Mouse (Mus musculus) fibroblast of lung, adult 2 months (primary cell): ENCODE measurements around the gene Enox1.
A peak's percentile ranks its signal among the peaks of the same experiment; 100 is the strongest.

ENCODE experiments used
- DNase-seq: peaks from one replicate; pipeline ENCODE4 v3.0.0-alpha.2; 2011; ENCODE audit warnings: low read depth

Gene Enox1

GRCm38 (mm10) chr14:77195314-77196020 lies 38.9 kb downstream of the Enox1 start:
- no peak for DNase-seq

DNA sequence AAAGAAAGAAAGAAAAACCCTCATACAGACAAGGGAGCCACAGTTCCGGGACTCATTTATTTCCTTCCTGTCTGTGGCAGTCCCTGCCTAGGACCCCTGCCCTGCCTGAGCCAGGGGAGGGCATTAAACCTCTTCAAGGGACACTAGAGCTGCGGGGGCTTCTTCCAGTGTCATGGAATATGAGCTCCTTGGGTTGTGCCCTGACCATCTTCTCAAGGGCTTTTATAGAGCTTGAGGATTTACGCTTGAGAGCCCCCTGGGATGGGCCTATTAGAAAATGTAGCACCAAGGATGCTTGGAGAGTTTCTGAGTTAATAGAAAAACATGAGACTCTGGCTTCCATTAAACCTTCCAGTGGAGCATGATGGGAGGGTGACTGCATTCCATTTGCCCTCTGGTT lies 39.7 kb downstream of the Enox1 start:
- DNase-seq: no peak

GRCm38 (mm10) chr14:77197414-77197915 lies 40.9 kb downstream of the Enox1 start:
- DNase-seq: peak; percentile 7

GRCm38 (mm10) chr14:77210889-77211288 lies 54.3 kb downstream of the Enox1 start:
- DNase-seq: no peak

GRCm38 (mm10) chr14:77213210-77213609 lies 56.6 kb downstream of the Enox1 start:
- DNase-seq: no peak

DNA sequence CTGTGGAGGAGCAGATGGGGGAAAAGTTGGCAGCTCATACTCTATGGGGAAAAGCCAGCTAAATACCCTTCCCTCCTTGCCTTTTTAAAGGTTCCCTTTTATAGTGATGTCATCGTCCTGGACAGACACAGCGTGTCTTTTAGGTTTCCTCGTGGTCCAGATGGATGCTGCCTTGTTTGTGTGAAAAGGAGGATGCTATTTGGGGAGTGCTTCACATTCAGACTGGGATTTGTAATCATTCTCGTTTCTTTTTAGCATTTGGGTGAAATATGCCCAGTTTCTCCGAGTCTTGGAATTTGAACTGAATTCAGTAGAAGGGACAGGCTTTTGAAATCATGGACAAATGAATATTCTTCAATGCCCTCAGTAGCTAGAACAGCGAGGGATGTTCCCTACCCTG lies 58.3 kb downstream of the Enox1 start:
- DNase-seq: no peak

DNA sequence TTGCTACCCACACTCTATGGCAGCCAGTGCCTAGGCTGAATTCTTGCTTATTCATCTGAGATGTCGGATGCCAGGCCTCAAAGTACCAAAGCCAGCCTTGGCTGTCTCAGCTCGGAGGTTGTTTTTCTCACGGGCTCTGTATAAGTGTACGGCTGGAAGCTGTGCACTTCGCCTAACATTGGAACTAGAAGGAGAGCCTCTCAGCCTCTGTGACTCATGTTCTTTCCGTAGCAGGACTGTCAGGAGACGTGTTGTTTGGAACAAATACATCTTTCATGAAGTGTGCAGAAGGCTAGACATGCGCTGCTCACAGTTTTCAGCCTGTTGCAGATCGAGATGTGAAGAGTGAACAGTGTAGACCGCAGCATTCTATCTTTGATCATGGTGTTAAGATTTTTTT lies 68.8 kb downstream of the Enox1 start:
- DNase-seq: peak; percentile 22

DNA sequence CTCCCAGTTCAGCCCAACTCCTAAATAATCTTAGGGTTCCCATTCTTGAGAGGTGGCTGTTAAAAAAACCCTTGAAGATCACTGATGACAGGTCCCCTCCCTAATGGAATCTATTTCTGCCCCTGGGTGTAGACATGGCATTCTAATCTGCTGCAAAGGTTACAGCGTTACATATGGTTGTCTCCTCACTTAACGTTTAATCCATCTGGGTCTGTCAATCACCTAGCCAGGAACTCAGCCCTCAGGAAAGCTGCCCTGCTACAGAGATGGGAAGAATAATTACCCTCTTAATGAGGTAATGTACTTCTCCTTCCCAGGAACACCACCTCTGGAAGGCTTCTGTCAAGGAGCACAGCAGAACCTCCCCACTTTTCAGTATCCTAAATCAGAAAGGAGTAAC lies 82.2 kb downstream of the Enox1 start:
- no peak for DNase-seq

- no peak for DNase-seq
These were observed 82.8 kb downstream of the Enox1 start for GRCm38 (mm10) chr14:77239360-77239759.

- no peak for DNase-seq
These were observed 90.4 kb downstream of the Enox1 start for GRCm38 (mm10) chr14:77246977-77247376.

GRCm38 (mm10) chr14:77248426-77248825 lies 91.9 kb downstream of the Enox1 start:
- no peak for DNase-seq

DNA sequence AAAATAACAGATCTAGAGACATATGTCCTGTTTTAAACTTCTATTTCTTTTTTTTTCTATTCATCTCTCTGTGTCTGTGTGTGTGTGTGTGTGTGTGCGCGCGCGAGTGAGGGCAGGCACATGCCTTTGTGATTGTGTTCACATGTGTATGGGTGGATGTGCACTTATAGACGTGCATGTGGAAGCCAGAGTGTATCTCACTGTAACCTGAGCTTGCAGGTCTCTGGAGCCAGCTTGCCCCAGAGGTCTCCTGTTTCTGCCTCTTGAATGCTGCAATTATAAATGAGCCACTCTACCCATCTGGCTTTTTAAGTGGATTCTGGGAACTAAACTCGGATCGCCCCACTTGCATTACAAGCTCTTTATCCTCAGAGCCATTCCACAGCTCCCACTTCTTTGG lies 92.4 kb downstream of the Enox1 start:
- DNase-seq: no peak

GRCm38 (mm10) chr14:77250652-77251238 lies 94.2 kb downstream of the Enox1 start:
- no peak for DNase-seq

GRCm38 (mm10) chr14:77255201-77255600 lies 98.6 kb downstream of the Enox1 start:
- DNase-seq: no peak

DNA sequence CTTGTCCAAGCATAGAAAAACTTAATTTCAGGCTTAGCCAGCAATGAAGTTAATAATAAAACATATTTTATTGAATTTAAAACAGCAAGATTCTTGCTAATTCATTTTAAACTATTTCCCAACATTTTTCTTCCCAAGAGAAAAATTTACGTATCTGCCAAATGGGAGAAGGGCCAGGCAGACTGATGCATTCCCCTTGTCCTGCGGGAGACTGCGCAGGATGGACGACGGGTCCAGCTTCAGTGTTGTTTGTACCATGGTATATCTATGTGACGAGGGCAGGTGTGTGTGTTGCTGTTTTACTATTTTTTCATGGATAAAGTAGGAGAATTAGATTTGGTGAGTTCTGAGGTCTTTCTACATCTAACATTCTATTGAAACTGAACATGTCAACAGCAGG lies 99.1 kb downstream of the Enox1 start:
- no peak for DNase-seq

GRCm38 (mm10) chr14:77256943-77257342 lies 100.4 kb downstream of the Enox1 start:
- no peak for DNase-seq

- DNase-seq: no peak
These were observed 100.9 kb downstream of the Enox1 start for GRCm38 (mm10) chr14:77257461-77257860.

DNA sequence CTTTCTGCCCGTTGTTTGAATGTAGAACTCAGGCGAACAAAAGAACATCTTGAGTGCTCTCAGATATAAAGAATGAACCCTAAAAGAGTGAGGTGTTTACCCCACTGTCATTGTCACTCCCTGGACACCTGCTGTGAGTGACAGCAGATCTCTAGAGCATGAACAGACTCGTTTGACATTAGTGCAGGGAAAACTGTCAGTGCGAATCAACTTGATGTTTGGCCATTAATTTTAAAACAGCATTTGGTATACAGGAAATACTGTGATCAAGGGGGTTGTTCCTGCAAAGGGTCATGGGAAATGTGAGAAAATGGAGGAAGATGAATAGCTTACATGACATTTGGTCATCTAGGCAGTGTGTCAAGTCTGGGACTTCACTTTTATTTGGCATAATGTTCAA lies 101.6 kb downstream of the Enox1 start:
- no peak for DNase-seq

DNA sequence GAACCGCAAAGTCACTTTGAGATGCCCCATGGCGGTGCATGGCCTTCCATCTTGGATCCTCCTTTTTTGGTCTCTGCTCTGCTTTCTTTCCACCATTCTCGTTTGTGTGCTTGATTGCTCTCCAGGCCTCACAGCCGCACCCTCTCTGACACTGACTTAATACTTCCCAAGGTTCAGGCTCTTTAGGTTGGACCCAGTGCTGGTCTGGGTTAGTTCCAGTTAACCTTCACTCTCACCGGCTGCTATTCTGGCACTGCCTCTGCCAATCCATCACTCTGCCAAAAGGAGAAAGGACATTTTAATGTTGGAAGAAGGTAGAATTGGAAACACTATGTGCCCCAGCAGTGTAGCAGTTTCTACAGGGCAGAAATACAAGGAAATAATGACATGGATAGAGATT lies 103.1 kb downstream of the Enox1 start:
- DNase-seq: no peak

DNA sequence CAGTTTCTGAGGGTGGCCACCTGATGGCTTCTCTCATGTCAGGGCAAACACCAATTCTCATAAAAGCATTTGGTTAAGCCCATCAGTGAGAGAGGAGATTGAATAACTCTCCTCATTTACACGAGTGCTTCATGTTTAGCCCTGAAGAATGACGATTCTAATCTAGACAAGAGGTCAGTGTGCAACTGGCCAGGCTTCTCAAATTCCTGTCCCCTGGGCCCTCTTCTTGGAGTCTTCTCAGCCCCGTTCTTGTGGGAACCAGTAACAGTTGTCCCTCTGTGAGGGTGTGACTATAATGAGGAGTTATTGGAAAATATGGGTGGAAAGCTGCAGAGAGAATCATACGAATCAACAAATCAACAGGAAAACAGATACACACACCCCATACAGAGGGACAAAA lies 103.5 kb downstream of the Enox1 start:
- DNase-seq: no peak

- DNase-seq: no peak
These were observed 110.5 kb downstream of the Enox1 start for GRCm38 (mm10) chr14:77266805-77267771.

DNA sequence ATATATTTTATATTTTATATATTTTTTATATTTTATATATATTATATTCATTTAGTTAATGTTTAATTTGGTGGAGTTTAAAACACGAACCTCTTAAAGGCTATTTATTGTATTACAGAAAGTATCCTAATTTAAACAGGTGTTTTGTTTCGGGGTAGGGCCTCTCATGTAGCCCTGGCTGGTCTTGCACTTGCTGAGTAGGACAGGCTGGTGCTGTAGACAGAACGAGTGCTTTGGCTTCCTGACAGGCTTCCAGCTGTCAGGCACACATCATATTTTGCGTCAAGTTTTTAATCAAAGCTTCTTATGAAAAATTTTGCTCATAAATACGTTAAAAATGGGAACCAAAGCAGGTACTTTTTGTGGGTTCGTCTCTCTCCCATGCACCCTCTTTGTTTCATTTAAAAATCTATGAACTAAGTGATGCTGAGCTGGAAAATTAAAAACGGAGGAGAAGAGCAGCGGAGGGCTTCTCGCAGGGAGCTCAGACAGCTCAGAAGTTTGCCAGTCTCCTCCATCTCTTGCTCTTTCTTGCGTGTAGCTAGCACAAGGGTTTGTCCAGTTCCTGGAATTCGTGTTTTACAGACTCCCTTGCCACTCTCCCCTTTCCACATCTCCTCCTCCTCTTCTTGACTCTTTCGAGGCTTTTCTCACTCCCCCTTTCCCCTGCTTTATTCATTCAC lies 115.8 kb downstream of the Enox1 start:
- no peak for DNase-seq
